Mouse (Mus musculus): ENCODE data around the gene Nop2. TPM values are rescaled to one million over a fixed set of nuclear protein-coding genes. Genes with fewer than 3 reads are reported as not detected.

Nop2 gene
- polyA plus RNA-seq (2014; fragmentation: Illumina TruSeq; extraction: RNeasy Lipid Tissue Mini Kit (QIAGEN cat#74804); ENCODE audit: low read depth, low replicate concordance): 15.1 TPM

DNA sequence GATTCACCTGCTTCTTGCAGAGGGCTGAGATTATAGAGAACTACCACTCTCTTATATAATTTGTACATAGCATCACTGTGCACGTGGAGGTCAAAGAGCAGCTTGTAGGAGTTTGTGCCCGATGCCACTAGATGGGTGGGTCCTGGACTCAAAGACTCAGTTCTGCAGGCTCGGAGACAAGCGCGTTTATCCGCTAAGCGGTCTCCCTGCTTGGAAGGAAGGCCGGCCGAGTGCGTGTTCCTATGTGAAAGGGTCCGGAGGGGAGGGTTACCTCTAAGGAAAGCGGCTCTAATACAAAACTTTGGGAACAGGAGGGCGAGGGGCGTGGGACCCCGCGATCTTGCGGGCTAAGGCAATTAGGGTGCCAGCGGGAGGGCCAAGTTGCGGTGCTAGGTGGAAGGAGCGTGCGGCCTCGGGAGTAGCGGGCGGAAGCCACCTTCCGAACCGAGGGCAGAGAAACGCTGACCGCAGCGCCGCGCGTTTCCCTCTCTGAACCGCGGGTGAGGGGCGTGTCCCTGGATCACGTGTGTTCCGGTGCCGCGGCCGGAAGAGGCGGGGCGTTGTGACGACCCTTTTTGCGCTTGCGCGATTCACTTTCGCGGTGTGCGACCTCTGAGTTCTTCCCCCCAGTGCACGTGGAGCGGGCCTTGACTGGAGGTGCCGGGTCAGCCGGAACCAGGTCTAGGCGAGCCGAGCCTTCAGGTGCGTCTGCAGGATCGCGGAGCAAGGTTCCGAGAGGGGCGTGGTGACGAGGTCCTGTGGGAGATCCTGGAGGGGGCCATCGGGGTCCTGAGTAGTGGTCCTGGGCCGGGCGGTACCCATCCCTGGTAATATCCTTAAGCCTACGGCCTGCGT, at the start of gene Nop2:
Gene Nop2 (plus strand): TSS at position 608 of the 855 bp plus-strand sequence.

DNA sequence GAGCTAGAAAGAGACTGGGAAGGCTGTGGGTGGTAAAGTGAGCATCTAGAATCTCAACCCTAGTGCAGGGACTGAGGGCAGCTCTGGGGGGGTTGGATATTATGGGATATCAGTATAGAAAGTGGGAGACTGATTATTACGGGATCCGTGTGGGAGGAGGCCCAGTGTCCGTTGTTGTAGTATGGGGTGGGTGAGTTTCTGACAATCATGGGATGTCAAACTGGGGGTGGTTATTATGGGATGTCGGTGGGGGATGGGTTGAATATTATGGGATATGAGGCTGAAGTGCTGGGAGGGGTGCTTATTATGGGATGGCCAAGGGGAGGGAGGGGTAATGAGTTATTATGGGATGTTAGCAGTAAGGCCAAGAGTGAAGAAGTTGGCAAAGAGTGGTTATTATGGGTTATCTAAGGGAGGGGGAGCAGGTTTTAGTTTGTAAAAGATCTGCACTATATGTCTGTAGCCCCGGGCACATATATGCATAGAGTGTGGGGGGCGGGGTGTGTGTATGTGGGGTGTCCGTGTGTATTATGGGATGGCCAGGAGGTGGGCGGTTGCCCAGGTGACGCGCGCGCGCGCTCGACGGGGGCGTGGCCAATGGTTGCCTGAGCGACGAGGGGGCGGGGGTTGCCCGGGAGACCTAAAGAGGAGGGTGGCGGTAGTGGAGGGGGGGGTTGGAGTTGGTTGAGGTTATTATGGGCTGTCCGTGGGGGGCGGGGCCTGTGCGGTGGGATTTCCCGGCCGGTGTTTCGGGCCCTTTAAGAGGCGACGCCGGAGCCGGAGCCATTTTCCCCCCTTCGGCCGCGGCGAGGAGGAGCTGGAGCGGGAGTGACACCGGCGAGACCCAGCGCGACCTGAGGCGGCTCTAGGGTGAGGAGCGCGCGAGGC, 36.1 kb upstream of the Nop2 start, which contains the start of gene Chd4:
Gene Chd4 (plus strand): TSS at position 591 of the 888 bp plus-strand sequence.

DNA sequence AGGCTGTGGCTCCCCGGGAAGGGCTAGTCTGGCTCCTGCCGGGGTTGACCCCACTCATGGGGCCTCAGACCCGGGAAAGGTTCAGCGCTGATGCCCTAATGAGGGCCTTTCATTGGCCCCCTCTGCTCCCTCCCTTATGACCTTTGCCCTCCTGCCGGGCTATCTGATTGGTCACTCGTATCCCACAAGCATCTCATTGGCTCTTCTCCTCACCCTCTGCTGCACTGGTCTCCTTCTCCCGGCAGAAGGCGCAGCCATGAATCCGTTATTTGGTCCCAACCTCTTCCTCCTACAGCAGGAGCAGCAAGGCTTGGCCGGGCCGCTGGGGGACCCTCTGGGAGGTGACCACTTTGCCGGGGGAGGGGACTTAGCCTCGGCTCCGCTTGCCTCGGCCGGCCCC, 13.3 kb downstream of the Nop2 start, which contains the start of gene Iffo1:
Gene Iffo1 (plus strand): TSS at position 241 of the 400 bp plus-strand sequence.

DNA sequence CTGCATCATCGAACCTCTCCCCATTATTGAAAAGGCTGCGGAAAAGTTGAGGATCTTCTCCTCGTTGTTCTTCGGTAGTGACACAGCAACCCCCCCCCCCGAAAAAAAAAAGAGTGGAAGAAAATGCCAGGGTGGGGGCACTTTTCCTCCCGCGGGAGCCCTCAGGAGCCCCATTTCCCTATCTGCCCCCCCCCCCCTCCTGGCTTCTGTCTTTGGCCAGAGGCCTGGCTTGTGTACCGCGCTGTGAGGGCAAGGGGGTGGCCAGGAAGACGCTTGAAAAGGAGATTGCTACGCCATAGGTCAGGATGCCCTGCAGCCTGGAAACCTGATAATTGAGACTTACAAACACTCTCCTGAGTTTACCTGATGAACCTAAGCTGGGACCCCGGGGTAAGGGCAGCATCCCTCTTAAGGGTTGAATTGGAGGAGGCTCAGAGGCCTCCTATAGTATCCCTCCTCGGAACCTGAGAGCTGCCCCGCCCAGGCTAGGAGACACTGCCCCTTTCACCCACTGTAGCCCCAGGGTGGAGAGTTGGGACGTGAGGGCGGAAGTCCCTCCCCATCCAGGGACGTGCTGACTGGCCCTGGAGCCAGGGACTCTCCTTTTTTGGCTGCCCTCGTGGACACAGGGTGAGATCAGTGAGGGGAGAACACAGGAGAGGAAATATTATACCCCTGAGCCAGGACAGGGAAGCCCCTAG, 34.5 kb downstream of the Nop2 start, which contains the start of gene Gapdh:
Gene Gapdh (minus strand): TSS at position 417 of the 701 bp plus-strand sequence.

DNA sequence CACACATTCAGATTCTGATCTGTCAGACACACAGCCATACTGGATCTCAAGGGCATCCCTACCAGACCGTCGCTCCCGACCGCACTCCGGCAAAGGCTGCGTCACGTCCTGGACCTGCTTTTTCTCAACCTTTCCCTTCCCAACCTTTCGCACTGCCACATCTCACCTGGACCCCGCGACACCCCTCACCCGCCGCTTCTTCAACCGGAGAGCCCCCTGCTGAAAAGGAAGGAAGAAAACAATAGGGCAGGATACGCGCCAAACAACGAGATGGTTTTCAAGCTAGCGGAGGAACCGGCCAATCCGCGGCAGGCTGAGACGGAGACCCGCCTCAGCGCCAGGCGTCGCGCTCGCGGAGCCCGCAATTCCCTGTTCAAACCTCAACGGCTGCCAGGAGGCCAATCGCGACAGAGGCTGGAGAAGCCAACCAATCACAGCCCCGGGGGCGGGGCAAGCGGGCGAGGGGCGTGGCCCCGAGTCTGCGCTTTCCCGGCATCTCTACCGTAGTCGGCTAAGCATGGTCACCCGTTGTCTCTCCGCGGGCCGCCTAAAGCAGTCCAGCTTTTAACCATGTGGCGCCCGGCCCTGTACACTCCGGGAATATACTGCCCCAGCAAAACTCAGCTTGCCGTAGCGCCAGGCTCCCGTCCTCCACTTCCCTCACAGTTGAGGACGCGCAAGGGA, 59.8 kb downstream of the Nop2 start, which contains the start of the genes Ncapd2 and Mrpl51:
Gene Ncapd2 (minus strand): TSS at position 370 of the 684 bp plus-strand sequence.
Gene Mrpl51 (plus strand): TSS at position 470 of the 684 bp plus-strand sequence.

Other genes with a start within 250 kb of the Nop2 start
- gene Cd4, start 243.7 kb upstream of the Nop2 start, polyA plus RNA-seq (2014; fragmentation: Illumina TruSeq; extraction: RNeasy Lipid Tissue Mini Kit (QIAGEN cat#74804); ENCODE audit: low read depth, low replicate concordance): 1.8 TPM
- 2.3 TPM for gene Lag3, start 220.2 kb upstream of the Nop2 start, polyA plus RNA-seq (2014; fragmentation: Illumina TruSeq; extraction: RNeasy Lipid Tissue Mini Kit (QIAGEN cat#74804); ENCODE audit: low read depth, low replicate concordance)
- 493 TPM for gene Ptms, start 211.8 kb upstream of the Nop2 start, polyA plus RNA-seq (2014; fragmentation: Illumina TruSeq; extraction: RNeasy Lipid Tissue Mini Kit (QIAGEN cat#74804); ENCODE audit: low read depth, low replicate concordance)
- 206 TPM for gene Mlf2, start 200.5 kb upstream of the Nop2 start, polyA plus RNA-seq (2014; fragmentation: Illumina TruSeq; extraction: RNeasy Lipid Tissue Mini Kit (QIAGEN cat#74804); ENCODE audit: low read depth, low replicate concordance)
- gene Cops7a, start 166.4 kb upstream of the Nop2 start, polyA plus RNA-seq (2014; fragmentation: Illumina TruSeq; extraction: RNeasy Lipid Tissue Mini Kit (QIAGEN cat#74804); ENCODE audit: low read depth, low replicate concordance): 105 TPM
- 2.8 TPM for gene Pianp, start 135.2 kb upstream of the Nop2 start, polyA plus RNA-seq (2014; fragmentation: Illumina TruSeq; extraction: RNeasy Lipid Tissue Mini Kit (QIAGEN cat#74804); ENCODE audit: low read depth, low replicate concordance)
- 34.8 TPM for gene Zfp384, start 122.8 kb upstream of the Nop2 start, polyA plus RNA-seq (2014; fragmentation: Illumina TruSeq; extraction: RNeasy Lipid Tissue Mini Kit (QIAGEN cat#74804); ENCODE audit: low read depth, low replicate concordance)
- 58.4 TPM for gene Ing4, start 92.1 kb upstream of the Nop2 start, polyA plus RNA-seq (2014; fragmentation: Illumina TruSeq; extraction: RNeasy Lipid Tissue Mini Kit (QIAGEN cat#74804); ENCODE audit: low read depth, low replicate concordance)
- 28.7 TPM for gene Acrbp, start 82.2 kb upstream of the Nop2 start, polyA plus RNA-seq (2014; fragmentation: Illumina TruSeq; extraction: RNeasy Lipid Tissue Mini Kit (QIAGEN cat#74804); ENCODE audit: low read depth, low replicate concordance)
- 2.3 TPM for gene Lpar5, start 64.0 kb upstream of the Nop2 start, polyA plus RNA-seq (2014; fragmentation: Illumina TruSeq; extraction: RNeasy Lipid Tissue Mini Kit (QIAGEN cat#74804); ENCODE audit: low read depth, low replicate concordance)
- gene Chd4, start 35.9 kb upstream of the Nop2 start, polyA plus RNA-seq (2014; fragmentation: Illumina TruSeq; extraction: RNeasy Lipid Tissue Mini Kit (QIAGEN cat#74804); ENCODE audit: low read depth, low replicate concordance): 128 TPM
- gene Iffo1, start 13.3 kb downstream of the Nop2 start, polyA plus RNA-seq (2014; fragmentation: Illumina TruSeq; extraction: RNeasy Lipid Tissue Mini Kit (QIAGEN cat#74804); ENCODE audit: low read depth, low replicate concordance): 12.2 TPM
- gene Gapdh, start 34.6 kb downstream of the Nop2 start, polyA plus RNA-seq (2014; fragmentation: Illumina TruSeq; extraction: RNeasy Lipid Tissue Mini Kit (QIAGEN cat#74804); ENCODE audit: low read depth, low replicate concordance): 871 TPM
- gene Ncapd2, start 59.8 kb downstream of the Nop2 start, polyA plus RNA-seq (2014; fragmentation: Illumina TruSeq; extraction: RNeasy Lipid Tissue Mini Kit (QIAGEN cat#74804); ENCODE audit: low read depth, low replicate concordance): 10.9 TPM
- 122 TPM for gene Mrpl51, start 59.9 kb downstream of the Nop2 start, polyA plus RNA-seq (2014; fragmentation: Illumina TruSeq; extraction: RNeasy Lipid Tissue Mini Kit (QIAGEN cat#74804); ENCODE audit: low read depth, low replicate concordance)
- 32.0 TPM for gene Vamp1, start 83.6 kb downstream of the Nop2 start, polyA plus RNA-seq (2014; fragmentation: Illumina TruSeq; extraction: RNeasy Lipid Tissue Mini Kit (QIAGEN cat#74804); ENCODE audit: low read depth, low replicate concordance)
- 22.8 TPM for gene Tapbpl, start 100.0 kb downstream of the Nop2 start, polyA plus RNA-seq (2014; fragmentation: Illumina TruSeq; extraction: RNeasy Lipid Tissue Mini Kit (QIAGEN cat#74804); ENCODE audit: low read depth, low replicate concordance)
- 1.2 TPM for gene Cd27, start 105.1 kb downstream of the Nop2 start, polyA plus RNA-seq (2014; fragmentation: Illumina TruSeq; extraction: RNeasy Lipid Tissue Mini Kit (QIAGEN cat#74804); ENCODE audit: low read depth, low replicate concordance)
- gene Tuba3a, start 154.1 kb downstream of the Nop2 start, polyA plus RNA-seq (2014; fragmentation: Illumina TruSeq; extraction: RNeasy Lipid Tissue Mini Kit (QIAGEN cat#74804); ENCODE audit: low read depth, low replicate concordance): 21.6 TPM
- 65.7 TPM for gene Ltbr, start 182.0 kb downstream of the Nop2 start, polyA plus RNA-seq (2014; fragmentation: Illumina TruSeq; extraction: RNeasy Lipid Tissue Mini Kit (QIAGEN cat#74804); ENCODE audit: low read depth, low replicate concordance)
- gene Scnn1a, start 188.8 kb downstream of the Nop2 start, polyA plus RNA-seq (2014; fragmentation: Illumina TruSeq; extraction: RNeasy Lipid Tissue Mini Kit (QIAGEN cat#74804); ENCODE audit: low read depth, low replicate concordance): 35.9 TPM
- 99.5 TPM for gene Tnfrsf1a, start 217.5 kb downstream of the Nop2 start, polyA plus RNA-seq (2014; fragmentation: Illumina TruSeq; extraction: RNeasy Lipid Tissue Mini Kit (QIAGEN cat#74804); ENCODE audit: low read depth, low replicate concordance)
- 1.9 TPM for gene Plekhg6, start 248.9 kb downstream of the Nop2 start, polyA plus RNA-seq (2014; fragmentation: Illumina TruSeq; extraction: RNeasy Lipid Tissue Mini Kit (QIAGEN cat#74804); ENCODE audit: low read depth, low replicate concordance)